Mouse (Mus musculus) spleen, adult 18-20 months (tissue): ENCODE data around the gene Nufip1.

Source experiments
- DNase-seq, 2 experiments: peaks; one replicate each; pipeline ENCODE4 v3.0.0; 2022; ENCODE audit warnings: mixed read lengths in 2 of 2

Gene Nufip1

GRCm38 (mm10) chr14:76110396-76111221, at the start of gene Nufip1, which contains the start of gene Gpalpp1:
Gene Nufip1 (plus strand): TSS chr14:76110891.
Gene Gpalpp1 (minus strand): TSS chr14:76110760.
- DNase-seq: peak; percentile 71

- no peak for DNase-seq
Measured at GRCm38 (mm10) chr14:76067237-76067636, 43.5 kb upstream of the Nufip1 start.

GRCm38 (mm10) chr14:76068296-76068695, 42.4 kb upstream of the Nufip1 start:
- DNase-seq: no peak

- no peak for DNase-seq
Measured at GRCm38 (mm10) chr14:76069296-76069695, 41.4 kb upstream of the Nufip1 start.

- no peak for DNase-seq
Measured at GRCm38 (mm10) chr14:76072626-76073025, 38.1 kb upstream of the Nufip1 start.

GRCm38 (mm10) chr14:76074206-76074605, 36.5 kb upstream of the Nufip1 start:
- DNase-seq: no peak

GRCm38 (mm10) chr14:76075721-76076120, 35.0 kb upstream of the Nufip1 start:
- DNase-seq: no peak

- DNase-seq: no peak
Measured at GRCm38 (mm10) chr14:76076602-76077001, 34.1 kb upstream of the Nufip1 start.

GRCm38 (mm10) chr14:76077088-76077491, 33.6 kb upstream of the Nufip1 start:
- DNase-seq: no peak

- no peak for DNase-seq
Measured at GRCm38 (mm10) chr14:76081451-76081850, 29.2 kb upstream of the Nufip1 start.

GRCm38 (mm10) chr14:76082086-76082636, 28.5 kb upstream of the Nufip1 start:
- no peak for DNase-seq

- DNase-seq: no peak
Measured at GRCm38 (mm10) chr14:76084188-76084587, 26.5 kb upstream of the Nufip1 start.

GRCm38 (mm10) chr14:76097244-76097643, 13.4 kb upstream of the Nufip1 start:
- DNase-seq: no peak

GRCm38 (mm10) chr14:76097815-76098214, 12.9 kb upstream of the Nufip1 start:
- no peak for DNase-seq

GRCm38 (mm10) chr14:76099543-76099942, 11.1 kb upstream of the Nufip1 start:
- DNase-seq: no peak

GRCm38 (mm10) chr14:76115744-76116143, 5.1 kb downstream of the Nufip1 start:
- no peak for DNase-seq

GRCm38 (mm10) chr14:76118963-76119362, 8.3 kb downstream of the Nufip1 start:
- DNase-seq: no peak

GRCm38 (mm10) chr14:76120472-76120871, 9.8 kb downstream of the Nufip1 start:
- no peak for DNase-seq

- DNase-seq: peak in 1 of 2 experiments; percentile 18
Measured at GRCm38 (mm10) chr14:76121901-76122662, 11.4 kb downstream of the Nufip1 start.

GRCm38 (mm10) chr14:76122663-76123058, 12.0 kb downstream of the Nufip1 start:
- DNase-seq: no peak

GRCm38 (mm10) chr14:76127311-76127710, 16.6 kb downstream of the Nufip1 start:
- no peak for DNase-seq

- no peak for DNase-seq
Measured at GRCm38 (mm10) chr14:76128174-76128573, 17.5 kb downstream of the Nufip1 start.

- no peak for DNase-seq
Measured at GRCm38 (mm10) chr14:76134975-76135374, 24.3 kb downstream of the Nufip1 start.

GRCm38 (mm10) chr14:76145248-76145647, 34.6 kb downstream of the Nufip1 start:
- DNase-seq: no peak
